ENCODE assay signal across 13 mouse cellular contexts in genomic region chr9:31011533-31011932, GRCm38 (mm10). TPM values are rescaled to one million over a fixed set of nuclear protein-coding genes. Genes with fewer than 3 reads are reported as not detected.
DNase-seq lines count a peak whose midpoint lies in the region; ATAC-seq and TF ChIP-seq lines count a peak whose summit lies in the region.
"Had no signal": no experiment of that assay in that cellular context is flagged by ENCODE, and none has a peak within 500 bp of the region (broad histone marks: within the 10 kb centered on the region; RNA-seq: fewer than 3 reads in every experiment).

No protein-coding gene starts in this region.

- no peaks in the 10 kb centered on the region for H3K36me3 ChIP-seq in intestine, embryonic 14.5 days (ENCODE audit: control insufficient read depth, insufficient read depth, low read length)
- H3K36me3 ChIP-seq in intestine, postnatal 0 days (ENCODE audit: control insufficient read depth, insufficient read depth): no peaks in the 10 kb centered on the region
- no peaks in the 10 kb centered on the region for H3K36me3 ChIP-seq in embryonic facial prominence, embryonic 14.5 days (ENCODE audit: control insufficient read depth, insufficient read depth, low read length)
- no peaks in the 10 kb centered on the region for H3K36me3 ChIP-seq in heart, postnatal 0 days (replicated peaks; ENCODE audit: control insufficient read depth, insufficient read depth, low read length)
- H3K36me3 ChIP-seq: limb, embryonic 15.5 days; midbrain, embryonic 10.5 days had no signal

- peak overlapping the region; percentile 69 for H3K27ac ChIP-seq in intestine, embryonic 14.5 days (ENCODE audit: low read depth)
- H3K27ac ChIP-seq in intestine, postnatal 0 days (ENCODE audit: low read depth, low read length): no peak overlapping the region
- no peak overlapping the region for H3K27ac ChIP-seq in embryonic facial prominence, embryonic 14.5 days (replicated peaks; ENCODE audit: low read depth, low read length)
- no peak overlapping the region for H3K27ac ChIP-seq in heart, postnatal 0 days (ENCODE audit: low read depth)
- H3K27ac ChIP-seq: limb, embryonic 15.5 days; midbrain, embryonic 10.5 days had no signal

- no peaks in the 10 kb centered on the region for H3K9me3 ChIP-seq in intestine, embryonic 14.5 days (ENCODE audit: control insufficient read depth, low read length)
- H3K9me3 ChIP-seq in intestine, postnatal 0 days (ENCODE audit: control insufficient read depth): no peaks in the 10 kb centered on the region
- H3K9me3 ChIP-seq in embryonic facial prominence, embryonic 14.5 days (ENCODE audit: control insufficient read depth, low read length): no peaks in the 10 kb centered on the region
- no peaks in the 10 kb centered on the region for H3K9me3 ChIP-seq in heart, postnatal 0 days (replicated peaks; ENCODE audit: control insufficient read depth, low read length)
- H3K9me3 ChIP-seq: limb, embryonic 15.5 days; midbrain, embryonic 10.5 days had no signal

- DNase-seq in intestine, embryonic 14.5 days (ENCODE audit: low spot score): peak; percentile 66
- DNase-seq in embryonic facial prominence, embryonic 14.5 days (ENCODE audit: low spot score): peak; percentile 60
- DNase-seq in heart, postnatal 0 days (ENCODE audit: low spot score): no peak
- DNase-seq in layer of hippocampus, adult 8-10 months (ENCODE audit: low spot score in 2 of 2): no peak
- DNase-seq in spleen, adult 18-20 months: no peak
- DNase-seq in ovary, adult 18-20 months (ENCODE audit: low spot score): no peak
- DNase-seq: cerebellum, adult 9-11 months; kidney, adult 18-20 months; thymus, postnatal 14 days had no signal

- TF ChIP-seq CTCF in intestine, postnatal 0 days (IDR thresholded peaks at IDR 0.05; ENCODE audit: low read depth): no peak
- TF ChIP-seq CTCF in heart, postnatal 0 days (IDR thresholded peaks at IDR 0.05; ENCODE audit: low read depth): no peak

- H3K4me1 ChIP-seq in intestine, embryonic 14.5 days (replicated peaks; ENCODE audit: control insufficient read depth, insufficient read depth, low read length): peaks cover 15% of the 10 kb centered on the region; the same call in 1 of the 2 replicates
- no peaks in the 10 kb centered on the region for H3K4me1 ChIP-seq in intestine, postnatal 0 days (replicated peaks; ENCODE audit: control insufficient read depth, insufficient read depth, low read length)
- H3K4me1 ChIP-seq in embryonic facial prominence, embryonic 14.5 days (ENCODE audit: control insufficient read depth, insufficient read depth, low read length): no peaks in the 10 kb centered on the region
- peaks cover 6% of the 10 kb centered on the region; the same call in 1 of the 2 replicates for H3K4me1 ChIP-seq in heart, postnatal 0 days (ENCODE audit: control insufficient read depth, insufficient read depth)
- H3K4me1 ChIP-seq: limb, embryonic 15.5 days; midbrain, embryonic 10.5 days had no signal

- H3K27me3 ChIP-seq in intestine, embryonic 14.5 days (replicated peaks; ENCODE audit: control insufficient read depth, insufficient read depth, low read length): no peaks in the 10 kb centered on the region
- H3K27me3 ChIP-seq in intestine, postnatal 0 days (replicated peaks; ENCODE audit: control insufficient read depth, insufficient read depth, low read length): no peaks in the 10 kb centered on the region
- H3K27me3 ChIP-seq in embryonic facial prominence, embryonic 14.5 days (replicated peaks; ENCODE audit: control insufficient read depth, insufficient read depth, low read length): no peaks in the 10 kb centered on the region
- no peaks in the 10 kb centered on the region for H3K27me3 ChIP-seq in heart, postnatal 0 days (ENCODE audit: control insufficient read depth, insufficient read depth, low read length)
- H3K27me3 ChIP-seq: limb, embryonic 15.5 days had no signal

- peak; percentile 87 for ATAC-seq in intestine, embryonic 14.5 days (replicated peaks; ENCODE audit: low FRiP score, low TSS enrichment, low read depth)
- ATAC-seq in intestine, postnatal 0 days: no peak
- ATAC-seq in embryonic facial prominence, embryonic 14.5 days (ENCODE audit: low read depth): peak; percentile 50; the same call in 1 of the 2 replicates
- peak; percentile 68 for ATAC-seq in heart, postnatal 0 days (ENCODE audit: insufficient read depth, low read depth)
- ATAC-seq: CD4-positive, CD25-positive, alpha-beta regulatory T cell, adult 4 months had no signal

- no peak overlapping the region for H3K9ac ChIP-seq in intestine, embryonic 14.5 days (ENCODE audit: low read length)
- no peak overlapping the region for H3K9ac ChIP-seq in intestine, postnatal 0 days (ENCODE audit: low read depth, low read length)
- no peak overlapping the region for H3K9ac ChIP-seq in embryonic facial prominence, embryonic 14.5 days (ENCODE audit: low read depth, low read length)
- H3K9ac ChIP-seq in heart, postnatal 0 days (replicated peaks; ENCODE audit: low read depth, low read length): no peak overlapping the region
- H3K9ac ChIP-seq: limb, embryonic 15.5 days had no signal

- no peak overlapping the region for H3K4me3 ChIP-seq in intestine, embryonic 14.5 days (ENCODE audit: low read depth, low read length)
- H3K4me3 ChIP-seq in intestine, postnatal 0 days (ENCODE audit: low read depth, low read length): no peak overlapping the region
- no peak overlapping the region for H3K4me3 ChIP-seq in embryonic facial prominence, embryonic 14.5 days (ENCODE audit: low read depth, low read length)
- no peak overlapping the region for H3K4me3 ChIP-seq in heart, postnatal 0 days (ENCODE audit: low read depth, low read length)
- H3K4me3 ChIP-seq: limb, embryonic 15.5 days; midbrain, embryonic 10.5 days had no signal

- 19% methylated on average over 1 of the region's 1 CpGs for WGBS in intestine, embryonic 14.5 days
- 42% methylated on average over 1 of the region's 1 CpGs for WGBS in intestine, postnatal 0 days
- WGBS in embryonic facial prominence, embryonic 14.5 days: 20% methylated on average over 1 of the region's 1 CpGs
- 6% methylated on average over 1 of the region's 1 CpGs for WGBS in heart, postnatal 0 days

- H3K4me2 ChIP-seq in intestine, embryonic 14.5 days (ENCODE audit: low read length): no peak overlapping the region
- H3K4me2 ChIP-seq in intestine, postnatal 0 days (replicated peaks; ENCODE audit: low read depth): no peak overlapping the region
- no peak overlapping the region for H3K4me2 ChIP-seq in embryonic facial prominence, embryonic 14.5 days (ENCODE audit: low read depth, low read length)
- H3K4me2 ChIP-seq in heart, postnatal 0 days (ENCODE audit: low read depth, low read length): no peak overlapping the region
- H3K4me2 ChIP-seq: limb, embryonic 15.5 days had no signal

- TF ChIP-seq EP300 in heart, postnatal 0 days (IDR thresholded peaks at IDR 0.05; ENCODE audit: low read depth): no peak

RNA-seq across cellular contexts. Expression of gene Zbtb44, which starts 18.9 kb away (rescaled TPM):
- 8.5 and 10.2 TPM in 2 replicates for polyA plus RNA-seq in intestine, embryonic 14.5 days (2014; fragmentation: Nextera tagmentation; extraction: Ambion mirVana)
- polyA plus RNA-seq in intestine, postnatal 0 days (2015; fragmentation: Nextera tagmentation; extraction: Ambion mirVana): 5.4 and 6.7 TPM in 2 replicates
- polyA plus RNA-seq in embryonic facial prominence, embryonic 14.5 days (2014; fragmentation: Nextera tagmentation; extraction: Ambion mirVana): 5.9 and 7.1 TPM in 2 replicates
- 30.1 and 31.6 TPM in 2 replicates for total RNA-seq in heart, postnatal 0 days (2014; rRNA removed; ENCODE audit: low replicate concordance)
- 4.3 and 5.4 TPM in 2 replicates for polyA plus RNA-seq in heart, postnatal 0 days (2015; fragmentation: Nextera tagmentation; extraction: Ambion mirVana)
- 10 to 100 TPM; 35.1 to 50.5 (median 43.0) TPM for total RNA-seq in layer of hippocampus, adult 8-10 months (2022)

Comparison
In these comparisons a context has a peak if more than half of its experiments do, and no peak if none do; other contexts are left out.
1. DNase-seq: peak in intestine, embryonic 14.5 days (single experiment) and embryonic facial prominence, embryonic 14.5 days (single experiment); none in heart, postnatal 0 days (single experiment), layer of hippocampus, adult 8-10 months (0 of 2), spleen, adult 18-20 months (0 of 2) and ovary, adult 18-20 months (single experiment).